Mouse (Mus musculus) heart, postnatal 0 days (tissue): ENCODE results near the gene Ptpru.

ENCODE experiments used
- CTCF ChIP-seq: IDR thresholded peaks from 2 replicates; pipeline ENCODE4 v1.5.1; 2016; ENCODE audit warnings: antibody characterized with exemption, control low read depth, low read depth
- EP300 ChIP-seq: IDR thresholded peaks from 2 replicates; pipeline ENCODE4 v1.6.1; 2016; ENCODE audit warnings: antibody characterized with exemption, low read depth

DNA sequence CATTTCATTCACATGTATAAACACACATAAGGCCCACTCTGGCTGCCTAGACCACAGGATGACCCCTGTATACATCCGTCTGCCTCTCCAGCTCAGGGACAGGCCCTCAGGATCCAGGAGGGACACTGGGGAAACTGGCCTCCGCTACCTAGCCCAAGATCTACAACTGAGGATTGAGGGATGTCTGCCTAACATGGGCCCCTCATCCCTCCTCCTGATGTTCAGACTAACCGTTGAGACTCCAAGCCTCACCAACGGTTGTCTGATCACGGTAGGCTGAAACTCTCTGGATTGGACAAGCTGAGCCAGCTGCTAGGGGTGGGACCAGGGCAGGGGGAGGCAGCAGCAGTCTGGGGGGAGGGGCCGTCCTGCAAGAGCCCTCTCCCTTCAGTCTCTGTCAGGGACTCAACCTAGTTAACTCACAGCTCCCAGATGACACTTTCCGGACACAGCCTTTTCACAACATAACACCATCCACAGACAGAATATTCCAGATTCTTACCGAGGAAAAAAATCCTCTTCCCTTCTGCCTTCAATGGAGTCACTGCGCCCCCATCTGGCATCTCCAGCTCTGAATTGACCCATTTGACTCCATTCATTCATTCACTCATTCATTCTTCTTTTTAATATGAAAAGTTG is 4.0 kb downstream of the Ptpru start:
- peak; percentile 32 for TF ChIP-seq CTCF
- no peak for TF ChIP-seq EP300
